Mouse (Mus musculus): ENCODE measurements around the gene Aipl1. TPM values are rescaled to one million over a fixed set of nuclear protein-coding genes. Genes with fewer than 3 reads are reported as not detected.

Aipl1 gene
- total and polyA plus RNA-seq, 2 experiments from 2014 or later: 0.31 TPM; not detected in 1

GRCm38 (mm10) chr11:72067326-72067725 lies 30.0 kb upstream of the Aipl1 start:
- no peaks in the 10 kb centered on the region for H3K27me3 ChIP-seq (ENCODE audit: control insufficient read depth, insufficient read depth, low read length)
- H3K4me1 ChIP-seq (ENCODE audit: control insufficient read depth, insufficient read depth): no peaks in the 10 kb centered on the region
- H3K36me3 ChIP-seq (replicated peaks; ENCODE audit: control insufficient read depth, insufficient read depth, low read length): no peaks in the 10 kb centered on the region
- 87% methylated on average over 5 of the region's 5 CpGs for WGBS
- H3K4me3 ChIP-seq (ENCODE audit: low read depth, low read length): no peak overlapping the region
- no peak for DNase-seq (ENCODE audit: low spot score)
- no peak overlapping the region for H3K27ac ChIP-seq (ENCODE audit: low read depth)
- ATAC-seq (ENCODE audit: insufficient read depth, low read depth): no peak
- no peak overlapping the region for H3K4me2 ChIP-seq (ENCODE audit: low read depth, low read length)
- 0 out of 2 replicates have a peak, but pooled peaks cover 11% of the 10 kb centered on the region for H3K9me3 ChIP-seq (replicated peaks; ENCODE audit: control insufficient read depth, low read length)
- H3K9ac ChIP-seq (replicated peaks; ENCODE audit: low read depth, low read length): no peak overlapping the region
- TF ChIP-seq CTCF (IDR thresholded peaks at IDR 0.05; ENCODE audit: low read depth): no peak
- no peak for TF ChIP-seq EP300 (IDR thresholded peaks at IDR 0.05; ENCODE audit: low read depth)

GRCm38 (mm10) chr11:72066330-72066729 lies 29.0 kb upstream of the Aipl1 start:
- ATAC-seq (ENCODE audit: insufficient read depth, low read depth) (no peak), DNase-seq (ENCODE audit: low spot score) (peak; percentile 64)
- peak; percentile 57 for TF ChIP-seq CTCF (IDR thresholded peaks at IDR 0.05; ENCODE audit: low read depth)
- TF ChIP-seq EP300 (IDR thresholded peaks at IDR 0.05; ENCODE audit: low read depth): no peak
- Histone ChIP-seq H3K27ac (ENCODE audit: low read depth) (no peak overlapping the region), H3K9ac (replicated peaks; ENCODE audit: low read depth, low read length) (no peak overlapping the region), H3K4me2 (ENCODE audit: low read depth, low read length) (no peak overlapping the region), H3K4me1 (ENCODE audit: control insufficient read depth, insufficient read depth) (no peaks in the 10 kb centered on the region), H3K4me3 (ENCODE audit: low read depth, low read length) (no peak overlapping the region), H3K27me3 (ENCODE audit: control insufficient read depth, insufficient read depth, low read length) (no peaks in the 10 kb centered on the region), H3K9me3 (replicated peaks; ENCODE audit: control insufficient read depth, low read length) (0 out of 2 replicates have a peak, but pooled peaks cover 11% of the 10 kb centered on the region), H3K36me3 (replicated peaks; ENCODE audit: control insufficient read depth, insufficient read depth, low read length) (no peaks in the 10 kb centered on the region)
- WGBS: 47% methylated on average over 6 of the region's 6 CpGs

GRCm38 (mm10) chr11:72065103-72065502 lies 27.8 kb upstream of the Aipl1 start:
- H3K27me3 ChIP-seq (ENCODE audit: control insufficient read depth, insufficient read depth, low read length): no peaks in the 10 kb centered on the region
- no peak overlapping the region for H3K4me2 ChIP-seq (ENCODE audit: low read depth, low read length)
- DNase-seq (ENCODE audit: low spot score): peak; percentile 36
- ATAC-seq (ENCODE audit: insufficient read depth, low read depth): peak; percentile 78
- no peak overlapping the region for H3K4me3 ChIP-seq (ENCODE audit: low read depth, low read length)
- peak overlapping the region; percentile 53; the same call in 1 of the 2 replicates for H3K27ac ChIP-seq (ENCODE audit: low read depth)
- 49% methylated on average over 8 of the region's 8 CpGs for WGBS
- 0 out of 2 replicates have a peak, but pooled peaks cover 11% of the 10 kb centered on the region for H3K9me3 ChIP-seq (replicated peaks; ENCODE audit: control insufficient read depth, low read length)
- no peaks in the 10 kb centered on the region for H3K36me3 ChIP-seq (replicated peaks; ENCODE audit: control insufficient read depth, insufficient read depth, low read length)
- no peaks in the 10 kb centered on the region for H3K4me1 ChIP-seq (ENCODE audit: control insufficient read depth, insufficient read depth)
- H3K9ac ChIP-seq (replicated peaks; ENCODE audit: low read depth, low read length): no peak overlapping the region
- no peak for TF ChIP-seq EP300 (IDR thresholded peaks at IDR 0.05; ENCODE audit: low read depth)
- TF ChIP-seq CTCF (IDR thresholded peaks at IDR 0.05; ENCODE audit: low read depth): no peak

- Histone ChIP-seq H3K4me3 (ENCODE audit: low read depth, low read length) (no peak overlapping the region), H3K9ac (replicated peaks; ENCODE audit: low read depth, low read length) (no peak overlapping the region), H3K4me2 (ENCODE audit: low read depth, low read length) (no peak overlapping the region), H3K27ac (ENCODE audit: low read depth) (no peak overlapping the region), H3K36me3 (replicated peaks; ENCODE audit: control insufficient read depth, insufficient read depth, low read length) (no peaks in the 10 kb centered on the region), H3K9me3 (replicated peaks; ENCODE audit: control insufficient read depth, low read length) (0 out of 2 replicates have a peak, but pooled peaks cover 11% of the 10 kb centered on the region), H3K27me3 (ENCODE audit: control insufficient read depth, insufficient read depth, low read length) (no peaks in the 10 kb centered on the region), H3K4me1 (ENCODE audit: control insufficient read depth, insufficient read depth) (no peaks in the 10 kb centered on the region)
- no peak for DNase-seq (ENCODE audit: low spot score)
- TF ChIP-seq EP300 (IDR thresholded peaks at IDR 0.05; ENCODE audit: low read depth) (no peak), CTCF (IDR thresholded peaks at IDR 0.05; ENCODE audit: low read depth) (no peak)
- no peak for ATAC-seq (ENCODE audit: insufficient read depth, low read depth)
- 67% methylated on average over 6 of the region's 6 CpGs for WGBS
These were observed 27.1 kb upstream of the Aipl1 start for GRCm38 (mm10) chr11:72064414-72064813.

GRCm38 (mm10) chr11:72061093-72061620 lies 23.8 kb upstream of the Aipl1 start:
- no peak overlapping the region for H3K9ac ChIP-seq (replicated peaks; ENCODE audit: low read depth, low read length)
- no peak for DNase-seq (ENCODE audit: low spot score)

GRCm38 (mm10) chr11:72060416-72060815 lies 23.1 kb upstream of the Aipl1 start:
- no peak overlapping the region for H3K4me2 ChIP-seq (ENCODE audit: low read depth, low read length)
- H3K9me3 ChIP-seq (replicated peaks; ENCODE audit: control insufficient read depth, low read length): 0 out of 2 replicates have a peak, but pooled peaks cover 11% of the 10 kb centered on the region
- 75% methylated on average over 9 of the region's 9 CpGs for WGBS
- DNase-seq (ENCODE audit: low spot score): no peak
- no peak overlapping the region for H3K9ac ChIP-seq (replicated peaks; ENCODE audit: low read depth, low read length)
- no peak overlapping the region for H3K27ac ChIP-seq (ENCODE audit: low read depth)
- H3K36me3 ChIP-seq (replicated peaks; ENCODE audit: control insufficient read depth, insufficient read depth, low read length): no peaks in the 10 kb centered on the region
- no peak for ATAC-seq (ENCODE audit: insufficient read depth, low read depth)
- TF ChIP-seq CTCF (IDR thresholded peaks at IDR 0.05; ENCODE audit: low read depth) (no peak), EP300 (IDR thresholded peaks at IDR 0.05; ENCODE audit: low read depth) (no peak)
- no peaks in the 10 kb centered on the region for H3K4me1 ChIP-seq (ENCODE audit: control insufficient read depth, insufficient read depth)
- H3K4me3 ChIP-seq (ENCODE audit: low read depth, low read length): no peak overlapping the region
- no peaks in the 10 kb centered on the region for H3K27me3 ChIP-seq (ENCODE audit: control insufficient read depth, insufficient read depth, low read length)

More at GRCm38 (mm10) chr11:72061093-72061620, 23.8 kb upstream of the Aipl1 start:
- no peak for ATAC-seq (ENCODE audit: insufficient read depth, low read depth)
- Histone ChIP-seq H3K27me3 (ENCODE audit: control insufficient read depth, insufficient read depth, low read length) (no peaks in the 10 kb centered on the region), H3K4me1 (ENCODE audit: control insufficient read depth, insufficient read depth) (no peaks in the 10 kb centered on the region), H3K36me3 (replicated peaks; ENCODE audit: control insufficient read depth, insufficient read depth, low read length) (no peaks in the 10 kb centered on the region), H3K27ac (ENCODE audit: low read depth) (no peak overlapping the region), H3K4me3 (ENCODE audit: low read depth, low read length) (no peak overlapping the region), H3K9me3 (replicated peaks; ENCODE audit: control insufficient read depth, low read length) (0 out of 2 replicates have a peak, but pooled peaks cover 11% of the 10 kb centered on the region), H3K4me2 (ENCODE audit: low read depth, low read length) (no peak overlapping the region)
- TF ChIP-seq CTCF (IDR thresholded peaks at IDR 0.05; ENCODE audit: low read depth) (no peak), EP300 (IDR thresholded peaks at IDR 0.05; ENCODE audit: low read depth) (no peak)
- WGBS: 60% methylated on average over 13 of the region's 13 CpGs

All from heart, postnatal 0 days (tissue).